In genomic region chr6:66399091-66399755, GRCm38 (mm10) we compare ENCODE assay signal across 8 mouse cellular contexts.
A peak's percentile ranks its signal among the peaks of the same experiment; 100 is the strongest.
DNase-seq lines count a peak whose midpoint lies in the region; ATAC-seq and TF ChIP-seq lines count a peak whose summit lies in the region.

No protein-coding gene starts in this region.

- H3K4me2 ChIP-seq in embryonic facial prominence, embryonic 12.5 days (replicated peaks), result no peak overlapping the region
- H3K4me2 ChIP-seq in hindbrain, postnatal 0 days (ENCODE audit: low read depth, low read length), result no peak overlapping the region
- H3K4me2 ChIP-seq in neural tube, embryonic 11.5 days (ENCODE audit: low read depth), result no peak overlapping the region
- H3K4me2 ChIP-seq in kidney, embryonic 15.5 days, result no peak overlapping the region

- DNase-seq in cerebellum, adult 9-11 months, result peak; percentile 14
- DNase-seq in cerebellum, adult 8-10 months, result no peak
- DNase-seq in hindbrain, postnatal 0 days (ENCODE audit: low spot score), result peak; percentile 61
- peak; percentile 63 for DNase-seq in neural tube, embryonic 11.5 days (ENCODE audit: low spot score)
- DNase-seq in liver, result no peak
- no peak for DNase-seq in heart, adult 11 months

- no peaks in the 10 kb centered on the region for H3K36me3 ChIP-seq in embryonic facial prominence, embryonic 12.5 days
- H3K36me3 ChIP-seq in hindbrain, postnatal 0 days (ENCODE audit: insufficient read depth, low read length), result no peaks in the 10 kb centered on the region
- H3K36me3 ChIP-seq in neural tube, embryonic 11.5 days (ENCODE audit: control insufficient read depth, insufficient read depth, low read length), result no peaks in the 10 kb centered on the region
- H3K36me3 ChIP-seq in kidney, embryonic 15.5 days, result no peaks in the 10 kb centered on the region

- WGBS in embryonic facial prominence, embryonic 12.5 days, result 31% methylated on average over 4 of the region's 4 CpGs
- 24% methylated on average over 4 of the region's 4 CpGs for WGBS in hindbrain, postnatal 0 days
- WGBS in neural tube, embryonic 11.5 days, result 26% methylated on average over 4 of the region's 4 CpGs
- 67% methylated on average over 4 of the region's 4 CpGs for WGBS in kidney, embryonic 15.5 days

- no peak overlapping the region for H3K4me3 ChIP-seq in embryonic facial prominence, embryonic 12.5 days
- H3K4me3 ChIP-seq in hindbrain, postnatal 0 days (ENCODE audit: low read length), result no peak overlapping the region
- no peak overlapping the region for H3K4me3 ChIP-seq in neural tube, embryonic 11.5 days (ENCODE audit: low read depth, low read length)
- no peak overlapping the region for H3K4me3 ChIP-seq in kidney, embryonic 15.5 days (replicated peaks)

- TF ChIP-seq CTCF in hindbrain, postnatal 0 days (IDR thresholded peaks at IDR 0.05; ENCODE audit: low read depth), result no peak

- H3K27ac ChIP-seq in embryonic facial prominence, embryonic 12.5 days, result no peak overlapping the region
- H3K27ac ChIP-seq in hindbrain, postnatal 0 days, result peak overlapping the region; percentile 38; the same call in 1 of the 2 replicates
- H3K27ac ChIP-seq in neural tube, embryonic 11.5 days (ENCODE audit: low read depth, low read length), result no peak overlapping the region
- no peak overlapping the region for H3K27ac ChIP-seq in kidney, embryonic 15.5 days

- H3K27me3 ChIP-seq in embryonic facial prominence, embryonic 12.5 days, result no peaks in the 10 kb centered on the region
- no peaks in the 10 kb centered on the region for H3K27me3 ChIP-seq in hindbrain, postnatal 0 days (ENCODE audit: insufficient read depth, low read length)
- no peaks in the 10 kb centered on the region for H3K27me3 ChIP-seq in neural tube, embryonic 11.5 days (ENCODE audit: control insufficient read depth, insufficient read depth, low read length)
- no peaks in the 10 kb centered on the region for H3K27me3 ChIP-seq in kidney, embryonic 15.5 days

- ATAC-seq in embryonic facial prominence, embryonic 12.5 days (ENCODE audit: insufficient number of reproducible peaks, insufficient read depth, low FRiP score, low TSS enrichment), result peak; percentile 64; the same call in 1 of the 2 replicates
- ATAC-seq in hindbrain, postnatal 0 days, result peak; percentile 92
- peak; percentile 91 for ATAC-seq in neural tube, embryonic 11.5 days (ENCODE audit: insufficient read depth, low FRiP score, low TSS enrichment)
- ATAC-seq in kidney, embryonic 15.5 days (replicated peaks; ENCODE audit: low FRiP score), result no peak

- no peak overlapping the region for H3K9ac ChIP-seq in embryonic facial prominence, embryonic 12.5 days
- H3K9ac ChIP-seq in hindbrain, postnatal 0 days (replicated peaks; ENCODE audit: low read length), result no peak overlapping the region
- H3K9ac ChIP-seq in neural tube, embryonic 11.5 days (ENCODE audit: low read length), result no peak overlapping the region
- no peak overlapping the region for H3K9ac ChIP-seq in kidney, embryonic 15.5 days

- H3K4me1 ChIP-seq in embryonic facial prominence, embryonic 12.5 days, result 0 out of 2 replicates have a peak, but pooled peaks cover 7% of the 10 kb centered on the region
- no peaks in the 10 kb centered on the region for H3K4me1 ChIP-seq in hindbrain, postnatal 0 days (ENCODE audit: insufficient read depth, low read length)
- H3K4me1 ChIP-seq in neural tube, embryonic 11.5 days (ENCODE audit: control insufficient read depth, insufficient read depth, low read length), result peaks cover 8% of the 10 kb centered on the region
- no peaks in the 10 kb centered on the region for H3K4me1 ChIP-seq in kidney, embryonic 15.5 days

- no peaks in the 10 kb centered on the region for H3K9me3 ChIP-seq in embryonic facial prominence, embryonic 12.5 days
- H3K9me3 ChIP-seq in hindbrain, postnatal 0 days (ENCODE audit: low read length), result no peaks in the 10 kb centered on the region
- no peaks in the 10 kb centered on the region for H3K9me3 ChIP-seq in neural tube, embryonic 11.5 days (ENCODE audit: control insufficient read depth, low read length)
- no peaks in the 10 kb centered on the region for H3K9me3 ChIP-seq in kidney, embryonic 15.5 days (replicated peaks)

Comparison
In these comparisons a context has a peak if more than half of its experiments do, and no peak if none do; other contexts are left out.
1. DNase-seq: peak in cerebellum, adult 9-11 months (single experiment), hindbrain, postnatal 0 days (single experiment) and neural tube, embryonic 11.5 days (single experiment); none in cerebellum, adult 8-10 months (single experiment), liver (single experiment) and heart, adult 11 months (single experiment).